Mouse (Mus musculus): Measurements from ENCODE around the gene Igsf10. TPM values are rescaled to one million over a fixed set of nuclear protein-coding genes. Genes with fewer than 3 reads are reported as not detected.

Gene Igsf10
- polyA plus RNA-seq, 2 experiments = 20.5 to 21.2 TPM

DNA sequence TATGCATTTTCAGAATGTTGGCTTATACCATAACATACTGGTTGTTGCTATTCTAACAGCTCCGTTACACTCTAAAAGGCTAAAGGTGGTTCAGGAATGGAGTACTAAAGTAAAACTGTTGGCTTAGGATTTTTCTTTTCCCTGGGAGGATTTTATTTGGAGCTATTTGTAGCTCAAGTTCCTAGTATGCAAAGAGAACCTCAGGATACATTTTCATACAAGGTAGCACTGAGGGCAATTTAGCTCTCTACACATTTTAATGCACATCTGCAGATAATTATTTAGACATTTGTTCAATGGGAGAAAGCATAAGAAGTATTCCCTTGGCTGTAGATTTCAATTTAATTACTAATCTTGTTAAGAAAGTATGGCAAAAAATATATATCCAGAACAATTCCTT, 17.7 kb upstream of the Igsf10 start:
- peaks cover 3% of the 10 kb centered on the region; the same call in 1 of the 2 replicates for H3K4me1 ChIP-seq (ENCODE audit: control insufficient read depth, insufficient read depth, low read length)
- no peak overlapping the region for H3K9ac ChIP-seq (ENCODE audit: low read depth, low read length, severe bottlenecking)
- DNase-seq (ENCODE audit: low spot score) = peak; percentile 55
- 24% methylated on average over 1 of the region's 1 CpGs for WGBS
- no peak overlapping the region for H3K27ac ChIP-seq (replicated peaks; ENCODE audit: low read depth, low read length)
- TF ChIP-seq POLR2A (IDR thresholded peaks at IDR 0.05; ENCODE audit: borderline replicate concordance, extremely low read depth, insufficient read depth, insufficient read length) = no peak
- H3K36me3 ChIP-seq (ENCODE audit: control insufficient read depth, insufficient read depth, low read length) = no peaks in the 10 kb centered on the region
- H3K9me3 ChIP-seq (ENCODE audit: control insufficient read depth, low read length) = no peaks in the 10 kb centered on the region
- H3K4me3 ChIP-seq (replicated peaks; ENCODE audit: low read length) = no peak overlapping the region
- peak; percentile 63; the same call in 1 of the 2 replicates for ATAC-seq (ENCODE audit: low FRiP score, low read depth)
- no peak overlapping the region for H3K4me2 ChIP-seq (replicated peaks; ENCODE audit: low read depth, low read length, severe bottlenecking)
- no peaks in the 10 kb centered on the region for H3K27me3 ChIP-seq (ENCODE audit: control insufficient read depth, insufficient read depth, low read length)

- Histone ChIP-seq H3K4me1 (ENCODE audit: control insufficient read depth, insufficient read depth, low read length) (peaks cover 3% of the 10 kb centered on the region; the same call in 1 of the 2 replicates), H3K9ac (ENCODE audit: low read depth, low read length, severe bottlenecking) (no peak overlapping the region), H3K9me3 (ENCODE audit: control insufficient read depth, low read length) (no peaks in the 10 kb centered on the region), H3K27me3 (ENCODE audit: control insufficient read depth, insufficient read depth, low read length) (no peaks in the 10 kb centered on the region), H3K27ac (replicated peaks; ENCODE audit: low read depth, low read length) (no peak overlapping the region), H3K4me3 (replicated peaks; ENCODE audit: low read length) (no peak overlapping the region), H3K4me2 (replicated peaks; ENCODE audit: low read depth, low read length, severe bottlenecking) (no peak overlapping the region), H3K36me3 (ENCODE audit: control insufficient read depth, insufficient read depth, low read length) (no peaks in the 10 kb centered on the region)
- ATAC-seq (ENCODE audit: low FRiP score, low read depth) (no peak), DNase-seq (ENCODE audit: low spot score) (peak; percentile 30)
- no peak for TF ChIP-seq POLR2A (IDR thresholded peaks at IDR 0.05; ENCODE audit: borderline replicate concordance, extremely low read depth, insufficient read depth, insufficient read length)
These were observed 15.9 kb upstream of the Igsf10 start for GRCm38 (mm10) chr3:59360102-59360501.

- Histone ChIP-seq H3K4me1 (ENCODE audit: control insufficient read depth, insufficient read depth, low read length) (no peaks in the 10 kb centered on the region), H3K9me3 (ENCODE audit: control insufficient read depth, low read length) (no peaks in the 10 kb centered on the region), H3K27me3 (ENCODE audit: control insufficient read depth, insufficient read depth, low read length) (no peaks in the 10 kb centered on the region), H3K36me3 (ENCODE audit: control insufficient read depth, insufficient read depth, low read length) (no peaks in the 10 kb centered on the region), H3K9ac (ENCODE audit: low read depth, low read length, severe bottlenecking) (no peak overlapping the region), H3K27ac (replicated peaks; ENCODE audit: low read depth, low read length) (no peak overlapping the region), H3K4me3 (replicated peaks; ENCODE audit: low read length) (no peak overlapping the region), H3K4me2 (replicated peaks; ENCODE audit: low read depth, low read length, severe bottlenecking) (no peak overlapping the region)
- ATAC-seq (ENCODE audit: low FRiP score, low read depth) (no peak), DNase-seq (ENCODE audit: low spot score) (peak; percentile 28)
- WGBS = 80% methylated on average over 3 of the region's 3 CpGs
- TF ChIP-seq POLR2A (IDR thresholded peaks at IDR 0.05; ENCODE audit: borderline replicate concordance, extremely low read depth, insufficient read depth, insufficient read length) = no peak
These were observed 10.0 kb upstream of the Igsf10 start for GRCm38 (mm10) chr3:59354156-59354555.

DNA sequence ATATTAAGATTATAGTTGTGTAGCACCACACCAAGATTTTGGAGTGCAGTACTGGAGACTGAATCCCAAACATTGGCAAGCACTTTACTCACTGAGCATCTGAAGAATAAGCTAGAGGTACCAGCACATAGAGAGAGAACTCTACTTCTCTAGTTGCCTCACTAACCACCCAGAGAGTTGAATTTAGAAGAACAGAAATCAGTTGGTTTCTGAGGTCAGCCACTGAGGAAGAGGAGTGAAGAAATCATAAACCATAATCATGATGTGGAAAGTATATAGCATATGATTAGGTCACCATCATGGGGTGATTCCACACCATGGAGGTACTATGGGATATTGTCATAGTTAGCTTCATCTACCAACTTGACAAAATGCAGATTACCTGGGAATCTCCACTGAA, 7.6 kb upstream of the Igsf10 start:
- no peak for ATAC-seq (ENCODE audit: low FRiP score, low read depth)
- H3K27ac ChIP-seq (replicated peaks; ENCODE audit: low read depth, low read length) = no peak overlapping the region

DNA sequence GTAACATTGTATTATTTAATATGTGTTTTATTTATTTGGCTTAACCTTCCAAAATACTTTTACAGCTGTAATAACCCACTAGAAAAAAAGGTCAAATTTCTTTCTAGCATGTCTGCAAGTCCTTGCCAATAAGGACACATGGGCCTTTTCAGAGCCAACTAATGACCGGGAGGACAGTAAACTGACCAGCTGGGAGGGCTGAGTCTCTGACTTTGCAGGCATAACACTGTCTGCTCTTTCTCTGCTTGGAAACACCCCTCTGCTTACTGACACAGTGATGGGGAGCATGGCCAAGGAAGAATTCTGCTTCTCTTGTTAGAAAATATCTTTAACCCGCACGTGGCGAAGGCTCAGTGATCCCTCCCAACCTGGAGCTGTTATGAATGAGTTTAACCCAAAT, 1.2 kb downstream of the Igsf10 start:
- peak; percentile 63 for DNase-seq (ENCODE audit: low spot score)
- Histone ChIP-seq H3K4me1 (ENCODE audit: control insufficient read depth, insufficient read depth, low read length) (peaks cover 7% of the 10 kb centered on the region), H3K4me2 (replicated peaks; ENCODE audit: low read depth, low read length, severe bottlenecking) (peak overlapping the region; percentile 68), H3K9me3 (ENCODE audit: control insufficient read depth, low read length) (no peaks in the 10 kb centered on the region), H3K4me3 (replicated peaks; ENCODE audit: low read length) (peak overlapping the region; percentile 71), H3K9ac (ENCODE audit: low read depth, low read length, severe bottlenecking) (peak overlapping the region; percentile 71), H3K27ac (replicated peaks; ENCODE audit: low read depth, low read length) (no peak overlapping the region), H3K27me3 (ENCODE audit: control insufficient read depth, insufficient read depth, low read length) (no peaks in the 10 kb centered on the region), H3K36me3 (ENCODE audit: control insufficient read depth, insufficient read depth, low read length) (peaks cover 18% of the 10 kb centered on the region)
- no peak for TF ChIP-seq POLR2A (IDR thresholded peaks at IDR 0.05; ENCODE audit: borderline replicate concordance, extremely low read depth, insufficient read depth, insufficient read length)
- 44% methylated on average over 4 of the region's 4 CpGs for WGBS
- ATAC-seq (ENCODE audit: low FRiP score, low read depth) = no peak

More for the DNA sequence above, 7.6 kb upstream of the Igsf10 start:
- Histone ChIP-seq H3K4me2 (replicated peaks; ENCODE audit: low read depth, low read length, severe bottlenecking) (no peak overlapping the region), H3K36me3 (ENCODE audit: control insufficient read depth, insufficient read depth, low read length) (no peaks in the 10 kb centered on the region), H3K4me1 (ENCODE audit: control insufficient read depth, insufficient read depth, low read length) (no peaks in the 10 kb centered on the region), H3K9me3 (ENCODE audit: control insufficient read depth, low read length) (no peaks in the 10 kb centered on the region), H3K9ac (ENCODE audit: low read depth, low read length, severe bottlenecking) (no peak overlapping the region), H3K27me3 (ENCODE audit: control insufficient read depth, insufficient read depth, low read length) (no peaks in the 10 kb centered on the region), H3K4me3 (replicated peaks; ENCODE audit: low read length) (no peak overlapping the region)
- TF ChIP-seq POLR2A (IDR thresholded peaks at IDR 0.05; ENCODE audit: borderline replicate concordance, extremely low read depth, insufficient read depth, insufficient read length) = no peak
- DNase-seq (ENCODE audit: low spot score) = no peak

Data from limb, embryonic 14.5 days (tissue).